ENCODE assay signal across 21 mouse cellular contexts in genomic region chr5:33587498-33588058, GRCm38 (mm10). TPM values are rescaled to one million over a fixed set of nuclear protein-coding genes. Genes with fewer than 3 reads are reported as not detected.
DNase-seq lines count a peak whose midpoint lies in the region; ATAC-seq and TF ChIP-seq lines count a peak whose summit lies in the region.
"Had no signal": no experiment of that assay in that cellular context is flagged by ENCODE, and none has a peak within 500 bp of the region (broad histone marks: within the 10 kb centered on the region; RNA-seq: fewer than 3 reads in every experiment).

No protein-coding gene starts in this region.

- no peaks in the 10 kb centered on the region for H3K9me3 ChIP-seq in hindbrain, embryonic 12.5 days (replicated peaks)
- H3K9me3 ChIP-seq in hindbrain, embryonic 10.5 days, result no peaks in the 10 kb centered on the region
- no peaks in the 10 kb centered on the region for H3K9me3 ChIP-seq in kidney, postnatal 0 days (replicated peaks; ENCODE audit: low read length)
- H3K9me3 ChIP-seq in hindbrain, postnatal 0 days (ENCODE audit: low read length), result no peaks in the 10 kb centered on the region
- no peaks in the 10 kb centered on the region for H3K9me3 ChIP-seq in neural tube, embryonic 13.5 days
- no peaks in the 10 kb centered on the region for H3K9me3 ChIP-seq in midbrain, embryonic 16.5 days (replicated peaks; ENCODE audit: control insufficient read depth, low read length, poor library complexity, severe bottlenecking)
- H3K9me3 ChIP-seq: embryonic facial prominence, embryonic 15.5 days; forebrain, embryonic 10.5 days; heart, embryonic 10.5 days; heart, embryonic 15.5 days had no signal

- H3K4me3 ChIP-seq in hindbrain, embryonic 12.5 days, result no peak overlapping the region
- no peak overlapping the region for H3K4me3 ChIP-seq in hindbrain, embryonic 10.5 days
- no peak overlapping the region for H3K4me3 ChIP-seq in kidney, postnatal 0 days (replicated peaks; ENCODE audit: low read depth, low read length)
- no peak overlapping the region for H3K4me3 ChIP-seq in hindbrain, postnatal 0 days (ENCODE audit: low read length)
- no peak overlapping the region for H3K4me3 ChIP-seq in neural tube, embryonic 13.5 days
- H3K4me3 ChIP-seq in midbrain, embryonic 16.5 days (ENCODE audit: low read depth, low read length), result no peak overlapping the region
- H3K4me3 ChIP-seq: embryonic facial prominence, embryonic 15.5 days; erythroblast, embryonic 14.5 days; forebrain, embryonic 10.5 days; heart, embryonic 10.5 days; heart, embryonic 15.5 days had no signal

- TF ChIP-seq CTCF in kidney, postnatal 0 days (IDR thresholded peaks at IDR 0.05; ENCODE audit: low read depth), result no peak
- TF ChIP-seq CTCF in hindbrain, postnatal 0 days (IDR thresholded peaks at IDR 0.05; ENCODE audit: low read depth), result no peak

- peaks cover 4% of the 10 kb centered on the region; the same call in 1 of the 2 replicates for H3K4me1 ChIP-seq in hindbrain, embryonic 12.5 days
- H3K4me1 ChIP-seq in hindbrain, embryonic 10.5 days (replicated peaks), result peaks cover 18% of the 10 kb centered on the region
- no peaks in the 10 kb centered on the region for H3K4me1 ChIP-seq in kidney, postnatal 0 days (replicated peaks; ENCODE audit: insufficient read depth, low read length)
- H3K4me1 ChIP-seq in hindbrain, postnatal 0 days (ENCODE audit: insufficient read depth, low read length), result peaks cover 7% of the 10 kb centered on the region; the same call in 1 of the 2 replicates
- H3K4me1 ChIP-seq in neural tube, embryonic 13.5 days (replicated peaks), result peaks cover 14% of the 10 kb centered on the region
- no peaks in the 10 kb centered on the region for H3K4me1 ChIP-seq in midbrain, embryonic 16.5 days (ENCODE audit: control insufficient read depth, insufficient read depth, low read length)
- H3K4me1 ChIP-seq: embryonic facial prominence, embryonic 15.5 days; heart, embryonic 15.5 days had no signal

- H3K36me3 ChIP-seq in hindbrain, embryonic 12.5 days, result no peaks in the 10 kb centered on the region
- H3K36me3 ChIP-seq in hindbrain, embryonic 10.5 days, result no peaks in the 10 kb centered on the region
- H3K36me3 ChIP-seq in kidney, postnatal 0 days (ENCODE audit: insufficient read depth, low read length), result no peaks in the 10 kb centered on the region
- no peaks in the 10 kb centered on the region for H3K36me3 ChIP-seq in hindbrain, postnatal 0 days (ENCODE audit: insufficient read depth, low read length)
- no peaks in the 10 kb centered on the region for H3K36me3 ChIP-seq in neural tube, embryonic 13.5 days
- no peaks in the 10 kb centered on the region for H3K36me3 ChIP-seq in midbrain, embryonic 16.5 days (ENCODE audit: control insufficient read depth, insufficient read depth, low read length)
- H3K36me3 ChIP-seq: embryonic facial prominence, embryonic 15.5 days; forebrain, embryonic 10.5 days; heart, embryonic 10.5 days; heart, embryonic 15.5 days had no signal

- 0 out of 2 replicates have a peak, but pooled peaks have one; percentile 24 for ATAC-seq in hindbrain, embryonic 12.5 days (ENCODE audit: low FRiP score)
- 0 out of 2 replicates have a peak, but pooled peaks have one; percentile 33 for ATAC-seq in kidney, postnatal 0 days (replicated peaks; ENCODE audit: low FRiP score, low read depth)
- peak; percentile 12; the same call in 1 of the 2 replicates for ATAC-seq in hindbrain, postnatal 0 days
- ATAC-seq in neural tube, embryonic 13.5 days (ENCODE audit: low read depth), result peak; percentile 57
- ATAC-seq in midbrain, embryonic 16.5 days, result no peak
- ATAC-seq: forebrain, embryonic 14.5 days had no signal

- WGBS in hindbrain, embryonic 12.5 days, result 66% methylated on average over 18 of the region's 18 CpGs
- 78% methylated on average over 18 of the region's 18 CpGs for WGBS in hindbrain, embryonic 10.5 days
- WGBS in kidney, postnatal 0 days, result 40% methylated on average over 18 of the region's 18 CpGs
- 28% methylated on average over 18 of the region's 18 CpGs for WGBS in hindbrain, postnatal 0 days
- WGBS in neural tube, embryonic 13.5 days, result 36% methylated on average over 18 of the region's 18 CpGs
- WGBS in midbrain, embryonic 16.5 days, result 78% methylated on average over 18 of the region's 18 CpGs

- no peak overlapping the region for H3K27ac ChIP-seq in hindbrain, embryonic 12.5 days
- no peak overlapping the region for H3K27ac ChIP-seq in hindbrain, embryonic 10.5 days
- no peak overlapping the region for H3K27ac ChIP-seq in kidney, postnatal 0 days
- H3K27ac ChIP-seq in hindbrain, postnatal 0 days, result no peak overlapping the region
- H3K27ac ChIP-seq in neural tube, embryonic 13.5 days (replicated peaks), result peak overlapping the region; percentile 52; the same call in 1 of the 2 replicates
- H3K27ac ChIP-seq in midbrain, embryonic 16.5 days (ENCODE audit: low read length), result no peak overlapping the region
- H3K27ac ChIP-seq: embryonic facial prominence, embryonic 15.5 days; forebrain, embryonic 10.5 days; heart, embryonic 10.5 days; heart, embryonic 15.5 days had no signal

- no peak for DNase-seq in hindbrain, embryonic 10.5 days (ENCODE audit: low spot score)
- DNase-seq in kidney, postnatal 0 days (ENCODE audit: low spot score), result peak; percentile 7
- no peak for DNase-seq in kidney, postnatal 4 days
- DNase-seq in hindbrain, postnatal 0 days (ENCODE audit: low spot score), result peak; percentile 14
- DNase-seq in urinary bladder, postnatal 10 days (ENCODE audit: low spot score), result no peak
- DNase-seq: adrenal gland, adult 2 months; adrenal gland, postnatal 25 days; cerebellum, adult 18-20 months; embryo, embryonic 11 days; heart, adult 18-20 months; heart, postnatal 14 days had no signal

- H3K27me3 ChIP-seq in hindbrain, embryonic 12.5 days, result peaks cover 8% of the 10 kb centered on the region; the same call in 1 of the 2 replicates
- no peaks in the 10 kb centered on the region for H3K27me3 ChIP-seq in hindbrain, embryonic 10.5 days (ENCODE audit: insufficient read depth, poor library complexity, severe bottlenecking)
- H3K27me3 ChIP-seq in kidney, postnatal 0 days (ENCODE audit: insufficient read depth, low read length), result no peaks in the 10 kb centered on the region
- no peaks in the 10 kb centered on the region for H3K27me3 ChIP-seq in hindbrain, postnatal 0 days (ENCODE audit: insufficient read depth, low read length)
- H3K27me3 ChIP-seq in neural tube, embryonic 13.5 days, result peaks cover 32% of the 10 kb centered on the region
- no peaks in the 10 kb centered on the region for H3K27me3 ChIP-seq in midbrain, embryonic 16.5 days (ENCODE audit: control insufficient read depth, insufficient read depth, low read depth, low read length)
- H3K27me3 ChIP-seq: embryonic facial prominence, embryonic 15.5 days; heart, embryonic 15.5 days had no signal

- no peak overlapping the region for H3K4me2 ChIP-seq in hindbrain, embryonic 12.5 days (replicated peaks)
- H3K4me2 ChIP-seq in kidney, postnatal 0 days (ENCODE audit: low read length), result no peak overlapping the region
- H3K4me2 ChIP-seq in hindbrain, postnatal 0 days (ENCODE audit: low read depth, low read length), result 0 out of 2 replicates have a peak overlapping the region, but pooled peaks have one; percentile 1
- no peak overlapping the region for H3K4me2 ChIP-seq in neural tube, embryonic 13.5 days
- H3K4me2 ChIP-seq in midbrain, embryonic 16.5 days (ENCODE audit: low read length), result no peak overlapping the region
- H3K4me2 ChIP-seq: embryonic facial prominence, embryonic 15.5 days; heart, embryonic 15.5 days had no signal

- H3K9ac ChIP-seq in hindbrain, embryonic 12.5 days, result no peak overlapping the region
- no peak overlapping the region for H3K9ac ChIP-seq in kidney, postnatal 0 days (ENCODE audit: low read depth, low read length)
- H3K9ac ChIP-seq in hindbrain, postnatal 0 days (replicated peaks; ENCODE audit: low read length), result no peak overlapping the region
- no peak overlapping the region for H3K9ac ChIP-seq in neural tube, embryonic 13.5 days
- no peak overlapping the region for H3K9ac ChIP-seq in midbrain, embryonic 16.5 days (ENCODE audit: low read depth, low read length)
- H3K9ac ChIP-seq: embryonic facial prominence, embryonic 15.5 days; heart, embryonic 15.5 days had no signal

RNA-seq across cellular contexts. Expression of gene Fam53a, which starts 41.9 kb away (rescaled TPM):
- polyA plus RNA-seq in hindbrain, embryonic 12.5 days (2016; fragmentation: Nextera tagmentation; extraction: Ambion mirVana), result 42.3 and 50.8 TPM in 2 replicates
- polyA plus RNA-seq in hindbrain, embryonic 10.5 days (2016; fragmentation: Nextera tagmentation; extraction: Ambion mirVana), result 58.8 and 68.1 TPM in 2 replicates
- polyA plus RNA-seq in kidney, postnatal 0 days (2015; fragmentation: Nextera tagmentation; extraction: Ambion mirVana), result 55.7 and 58.1 TPM in 2 replicates
- total RNA-seq in hindbrain, postnatal 0 days (2014; rRNA removed), result 22.9 and 48.1 TPM in 2 replicates
- 26.4 and 27.6 TPM in 2 replicates for polyA plus RNA-seq in hindbrain, postnatal 0 days (2015; fragmentation: Nextera tagmentation; extraction: Ambion mirVana)
- polyA plus RNA-seq in neural tube, embryonic 13.5 days (2015; fragmentation: Nextera tagmentation; extraction: Ambion mirVana), result 28.8 and 31.4 TPM in 2 replicates
- polyA plus RNA-seq in midbrain, embryonic 16.5 days (2015; fragmentation: Nextera tagmentation; extraction: Ambion mirVana), result 30.3 and 31.0 TPM in 2 replicates

RNA-seq across cellular contexts. Expression of gene Gm9903, which starts 42.1 kb away (rescaled TPM):
- polyA plus RNA-seq in hindbrain, embryonic 12.5 days (2016; fragmentation: Nextera tagmentation; extraction: Ambion mirVana), result 0.35 and 1.3 TPM in 2 replicates
- 0.77 and 1.2 TPM in 2 replicates for polyA plus RNA-seq in hindbrain, embryonic 10.5 days (2016; fragmentation: Nextera tagmentation; extraction: Ambion mirVana)
- 0.64 and 0.68 TPM in 2 replicates for polyA plus RNA-seq in kidney, postnatal 0 days (2015; fragmentation: Nextera tagmentation; extraction: Ambion mirVana)
- 0.89 and 2.1 TPM in 2 replicates for total RNA-seq in hindbrain, postnatal 0 days (2014; rRNA removed)
- polyA plus RNA-seq in hindbrain, postnatal 0 days (2015; fragmentation: Nextera tagmentation; extraction: Ambion mirVana), result 0.21 and 0.66 TPM in 2 replicates
- polyA plus RNA-seq in neural tube, embryonic 13.5 days (2015; fragmentation: Nextera tagmentation; extraction: Ambion mirVana), result 0.71 and 0.95 TPM in 2 replicates
- 0.70 and 0.89 TPM in 2 replicates for polyA plus RNA-seq in midbrain, embryonic 16.5 days (2015; fragmentation: Nextera tagmentation; extraction: Ambion mirVana)
- total RNA-seq: common myeloid progenitor, adult 5-6 weeks had no signal
- polyA plus RNA-seq: erythroblast, embryonic 14.5 days had no signal

Comparison
In these comparisons a context has a peak if more than half of its experiments do, and no peak if none do; other contexts are left out.
1. DNase-seq: peak in kidney, postnatal 0 days (single experiment) and hindbrain, postnatal 0 days (single experiment); none in hindbrain, embryonic 10.5 days (single experiment), kidney, postnatal 4 days (0 of 2) and urinary bladder, postnatal 10 days (single experiment).